Mouse (Mus musculus) thymus, adult 2 months (tissue): ENCODE data around the gene Zfp593. TPM values are rescaled to one million over a fixed set of nuclear protein-coding genes. Genes with fewer than 3 reads are reported as not detected.

Source experiments
- DNase-seq: peaks from one replicate; pipeline ENCODE4 v3.0.0; 2021
- H3K27ac ChIP-seq: fragments of 200-500 bp; 2 replicates; pipeline ENCODE4 v1.5.1; 2012; ENCODE audit warnings: low read length, control low read depth; ENCODE audit not compliant: control insufficient read depth, insufficient read depth
- H3K27me3 ChIP-seq: fragments of 200-500 bp; 2 replicates; pipeline ENCODE4 v1.6.1; 2012; ENCODE audit warnings: mild to moderate bottlenecking, low read length, moderate library complexity, mixed read lengths; ENCODE audit not compliant: control insufficient read depth, insufficient read depth
- H3K36me3 ChIP-seq: fragments of 200-500 bp; 2 replicates; pipeline ENCODE4 v1.6.1; 2012; ENCODE audit warnings: mild to moderate bottlenecking, low read length, moderate library complexity; ENCODE audit not compliant: control insufficient read depth, insufficient read depth
- H3K4me1 ChIP-seq: fragments of 200-500 bp; replicated peaks from 2 replicates; pipeline ENCODE4 v1.6.1; 2012; ENCODE audit warnings: low read length; ENCODE audit not compliant: control insufficient read depth, insufficient read depth
- H3K4me3 ChIP-seq: fragments of 200-500 bp; 2 replicates; pipeline ENCODE4 v1.5.1; 2012; ENCODE audit warnings: mild to moderate bottlenecking, low read length, control low read depth, moderate library complexity; ENCODE audit not compliant: control insufficient read depth, insufficient read depth
- CTCF ChIP-seq: fragments of 200-500 bp; IDR thresholded peaks from 2 replicates; pipeline ENCODE4 v1.5.1; 2012; ENCODE audit warnings: mild to moderate bottlenecking, control low read depth, low read length, moderate library complexity, borderline replicate concordance; ENCODE audit not compliant: control insufficient read depth, poor library complexity, insufficient read depth; ENCODE audit errors: extremely low read depth
- POLR2A ChIP-seq: fragments of 200-500 bp; IDR thresholded peaks from 2 replicates; pipeline ENCODE4 v1.6.1; 2012; ENCODE audit warnings: mild to moderate bottlenecking, low read length, control low read depth, moderate library complexity; ENCODE audit not compliant: control insufficient read depth, poor library complexity, insufficient read depth; ENCODE audit errors: extremely low read depth
- WGBS: fragments of 180-500 bp; shearing (Covaris S2); methylation state at CpG from one replicate; pipeline ENCODE4 v1.1.7; 2018; 5-methylcytosine and 5-hydroxymethylcytosine counted together
- polyA plus RNA-seq: library from polyadenylated mRNA; depleted of rRNA; stranded (reverse); fragments of >200 nt; gene quantifications from 2 replicates; pipeline ENCODE4 v1.2.3, GENCODE M21; 2012

Gene Zfp593
- polyA plus RNA-seq, 1 experiment, result 14.8 TPM

- no peak for DNase-seq
- H3K36me3 ChIP-seq, result no peaks in the 10 kb centered on the region
- H3K27ac ChIP-seq, result no peak overlapping the region
- peaks cover 31% of the 10 kb centered on the region for H3K4me1 ChIP-seq
- 72% methylated on average over 11 of the region's 11 CpGs for WGBS
- H3K27me3 ChIP-seq, result no peaks in the 10 kb centered on the region; the same call in 1 of the 2 replicates
- TF ChIP-seq POLR2A (no peak), CTCF (no peak)
- no peak overlapping the region for H3K4me3 ChIP-seq
These were observed 12.0 kb upstream of the Zfp593 start for GRCm38 (mm10) chr4:134257198-134258009.

GRCm38 (mm10) chr4:134256407-134257197, 11.2 kb upstream of the Zfp593 start:
- no peak for DNase-seq
- Histone ChIP-seq H3K4me3 (no peak overlapping the region), H3K4me1 (peaks cover 34% of the 10 kb centered on the region), H3K27me3 (no peaks in the 10 kb centered on the region; the same call in 1 of the 2 replicates), H3K36me3 (no peaks in the 10 kb centered on the region), H3K27ac (no peak overlapping the region)
- TF ChIP-seq CTCF (no peak), POLR2A (no peak)
- WGBS, result 77% methylated on average over 19 of the region's 19 CpGs

- H3K4me1 ChIP-seq, result peaks cover 42% of the 10 kb centered on the region
- no peaks in the 10 kb centered on the region for H3K36me3 ChIP-seq
- no peak overlapping the region; the same call in 1 of the 2 replicates for H3K27ac ChIP-seq
- no peak overlapping the region for H3K4me3 ChIP-seq
- 62% methylated on average over 4 of the region's 4 CpGs for WGBS
- no peaks in the 10 kb centered on the region; the same call in 1 of the 2 replicates for H3K27me3 ChIP-seq
- DNase-seq, result no peak
- no peak for TF ChIP-seq POLR2A
- TF ChIP-seq CTCF, result no peak
These were observed 10.5 kb upstream of the Zfp593 start for GRCm38 (mm10) chr4:134255854-134256253.

GRCm38 (mm10) chr4:134254835-134255234, 9.4 kb upstream of the Zfp593 start:
- no peak overlapping the region for H3K4me3 ChIP-seq
- peaks cover 2% of the 10 kb centered on the region; the same call in 1 of the 2 replicates for H3K27me3 ChIP-seq
- peaks cover 44% of the 10 kb centered on the region for H3K4me1 ChIP-seq
- H3K27ac ChIP-seq, result no peak overlapping the region
- 74% methylated on average over 3 of the region's 3 CpGs for WGBS
- no peaks in the 10 kb centered on the region for H3K36me3 ChIP-seq
- DNase-seq, result no peak
- TF ChIP-seq POLR2A (no peak), CTCF (no peak)

- Histone ChIP-seq H3K4me3 (no peak within 1 kb of the TSS), H3K4me1 (peaks cover 46% of the 10 kb centered on the region), H3K27me3 (peaks cover 2% of the 10 kb centered on the region; the same call in 1 of the 2 replicates), H3K27ac (no peak within 1 kb of the TSS), H3K36me3 (no peaks in the 10 kb centered on the region)
- DNase-seq, result no peak
- no peak for TF ChIP-seq POLR2A
- no peak for TF ChIP-seq CTCF
- 19% methylated on average over 13 of the region's 13 CpGs for WGBS
These were observed 8.4 kb upstream of the Zfp593 start, which contains the start of gene Grrp1 for GRCm38 (mm10) chr4:134253722-134254324. TSS of gene Grrp1 (minus strand) at chr4:134254106.
